Mouse (Mus musculus) G1E (cell line): ENCODE data around the gene Cbx4. TPM values are rescaled to one million over a fixed set of nuclear protein-coding genes. Genes with fewer than 3 reads are reported as not detected.

Experiments
- ATAC-seq: 2 replicates; pipeline ENCODE4 v1.8.0; 2016; ENCODE audit warnings: mild to moderate bottlenecking; ENCODE audit not compliant: insufficient number of reproducible peaks, poor library complexity, low FRiP score, severe bottlenecking; ENCODE audit errors: extremely low read depth
- DNase-seq: peaks from one replicate; pipeline ENCODE4 v3.0.0; 2012; ENCODE audit warnings: low spot score
- H3K27me3 ChIP-seq: 2 replicates; pipeline ENCODE4 v1.6.1; 2012; ENCODE audit warnings: mild to moderate bottlenecking, low read length, inconsistent platforms; ENCODE audit not compliant: insufficient read depth
- H3K36me3 ChIP-seq: replicated peaks from 2 replicates; pipeline ENCODE3; 2012; ENCODE audit warnings: mild to moderate bottlenecking, inconsistent platforms
- H3K4me1 ChIP-seq: 2 replicates; pipeline ENCODE4 v1.6.1; 2012; ENCODE audit warnings: low read depth, low read length, inconsistent platforms, mixed read lengths; ENCODE audit not compliant: insufficient read depth
- H3K4me3 ChIP-seq: 2 replicates; pipeline ENCODE4 v1.5.1; 2012; ENCODE audit warnings: low read depth, mild to moderate bottlenecking, inconsistent platforms, low read length, moderate library complexity, mixed read lengths
- H3K9me3 ChIP-seq: replicated peaks from 2 replicates; pipeline ENCODE4 v1.6.1; 2012; ENCODE audit warnings: inconsistent platforms
- CTCF ChIP-seq: IDR thresholded peaks from 2 replicates; pipeline ENCODE4 v1.5.1; 2012; ENCODE audit warnings: low read depth, low read length, inconsistent platforms, mixed read lengths
- GATA1 ChIP-seq: IDR thresholded peaks from 2 replicates; pipeline ENCODE4 v1.6.1; 2012; ENCODE audit warnings: borderline replicate concordance, low read length, inconsistent platforms, mixed read lengths
- GATA2 ChIP-seq: IDR thresholded peaks from 2 replicates; pipeline ENCODE4 v1.6.1; 2012; ENCODE audit warnings: low read depth, low read length, inconsistent platforms, borderline replicate concordance
- POLR2AphosphoS5 ChIP-seq: IDR thresholded peaks from 2 replicates; pipeline ENCODE4 v1.6.1; 2012; ENCODE audit warnings: low read depth, low read length, inconsistent platforms; ENCODE audit not compliant: insufficient replicate concordance
- TAL1 ChIP-seq: conservative IDR thresholded peaks from 2 replicates; pipeline ENCODE4 v1.6.1; 2012; ENCODE audit warnings: low read depth, low read length, inconsistent platforms, mixed read lengths
- polyA plus RNA-seq: library from polyadenylated mRNA; stranded (reverse); fragments of >175 nt; gene quantifications from 2 replicates; pipeline ENCODE4 v1.2.3, GENCODE M21; 2012
- total RNA-seq, 2 experiments: library from RNA; stranded (forward) in 1 of 2; stranded (reverse) in 1 of 2; fragments of 200-1000 nt in 1 of 2; fragments of >200 nt in 1 of 2; fragmentation: Nextera tagmentation in 1 of 2; gene quantifications; 2 replicates each; pipeline ENCODE4 v1.2.3; 2014 to 2017

Gene Cbx4
- total and polyA plus RNA-seq, 3 experiments, result 0.03 TPM; not detected in 2

- TF ChIP-seq TAL1 (no peak), CTCF (no peak), POLR2AphosphoS5 (no peak), GATA2 (no peak), GATA1 (no peak)
- no peaks in the 10 kb centered on the region; the same call in 1 of the 2 replicates for H3K27me3 ChIP-seq
- no peaks in the 10 kb centered on the region for H3K36me3 ChIP-seq
- no peaks in the 10 kb centered on the region for H3K4me1 ChIP-seq
- ATAC-seq (no peak), DNase-seq (no peak)
- H3K4me3 ChIP-seq, result no peak overlapping the region
- H3K9me3 ChIP-seq, result peaks cover 98% of the 10 kb centered on the region
These were observed 38.5 kb upstream of the Cbx4 start for GRCm38 (mm10) chr11:119124536-119124935.

GRCm38 (mm10) chr11:119123522-119124319 is 37.7 kb upstream of the Cbx4 start:
- Histone ChIP-seq H3K4me3 (no peak overlapping the region), H3K36me3 (no peaks in the 10 kb centered on the region), H3K27me3 (no peaks in the 10 kb centered on the region; the same call in 1 of the 2 replicates), H3K9me3 (peaks cover 98% of the 10 kb centered on the region), H3K4me1 (no peaks in the 10 kb centered on the region)
- DNase-seq, result no peak
- TF ChIP-seq GATA1 (no peak), GATA2 (no peak), TAL1 (no peak), CTCF (no peak), POLR2AphosphoS5 (no peak)
- no peak for ATAC-seq

- ATAC-seq (no peak), DNase-seq (no peak)
- no peaks in the 10 kb centered on the region for H3K4me1 ChIP-seq
- H3K27me3 ChIP-seq, result no peaks in the 10 kb centered on the region; the same call in 1 of the 2 replicates
- no peak overlapping the region for H3K4me3 ChIP-seq
- peaks cover 97% of the 10 kb centered on the region for H3K9me3 ChIP-seq
- no peaks in the 10 kb centered on the region for H3K36me3 ChIP-seq
- TF ChIP-seq GATA2 (no peak), TAL1 (no peak), GATA1 (no peak), POLR2AphosphoS5 (no peak), CTCF (no peak)
These were observed 36.4 kb upstream of the Cbx4 start for GRCm38 (mm10) chr11:119122396-119122795.

- Histone ChIP-seq H3K36me3 (no peaks in the 10 kb centered on the region), H3K4me3 (no peak overlapping the region), H3K4me1 (no peaks in the 10 kb centered on the region), H3K27me3 (no peaks in the 10 kb centered on the region), H3K9me3 (peaks cover 86% of the 10 kb centered on the region)
- TF ChIP-seq GATA2, result no peak
- TF ChIP-seq POLR2AphosphoS5, result no peak
- TF ChIP-seq CTCF, result no peak
- TF ChIP-seq TAL1, result no peak
- no peak for TF ChIP-seq GATA1
- ATAC-seq (no peak), DNase-seq (no peak)
These were observed 32.9 kb upstream of the Cbx4 start for GRCm38 (mm10) chr11:119118905-119119304.

GRCm38 (mm10) chr11:119117945-119118344 is 31.9 kb upstream of the Cbx4 start:
- Histone ChIP-seq H3K27me3 (no peaks in the 10 kb centered on the region), H3K9me3 (peaks cover 86% of the 10 kb centered on the region), H3K4me3 (no peak overlapping the region), H3K4me1 (no peaks in the 10 kb centered on the region), H3K36me3 (no peaks in the 10 kb centered on the region)
- TF ChIP-seq TAL1, result no peak
- TF ChIP-seq GATA1, result no peak
- TF ChIP-seq POLR2AphosphoS5, result no peak
- no peak for TF ChIP-seq CTCF
- TF ChIP-seq GATA2, result no peak
- no peak for ATAC-seq
- no peak for DNase-seq

- no peak for DNase-seq
- no peaks in the 10 kb centered on the region for H3K27me3 ChIP-seq
- H3K9me3 ChIP-seq, result peaks cover 84% of the 10 kb centered on the region
- no peaks in the 10 kb centered on the region for H3K4me1 ChIP-seq
- H3K36me3 ChIP-seq, result no peaks in the 10 kb centered on the region
- TF ChIP-seq CTCF, result no peak
- no peak for TF ChIP-seq POLR2AphosphoS5
- TF ChIP-seq GATA1, result no peak
- no peak for TF ChIP-seq TAL1
- TF ChIP-seq GATA2, result no peak
- no peak for ATAC-seq
- H3K4me3 ChIP-seq, result no peak overlapping the region
These were observed 31.0 kb upstream of the Cbx4 start for GRCm38 (mm10) chr11:119116992-119117391.
